Mouse (Mus musculus): ENCODE data around the gene Alb. TPM values are rescaled to one million over a fixed set of nuclear protein-coding genes. Genes with fewer than 3 reads are reported as not detected.

Alb gene
- polyA plus RNA-seq, 1 experiment: 1.2 TPM

GRCm38 (mm10) chr5:90504742-90505141 lies 44.0 kb downstream of the Alb start:
- Histone ChIP-seq H3K27me3 (ENCODE audit: control insufficient read depth, insufficient read depth, low read length) (no peaks in the 10 kb centered on the region), H3K4me3 (ENCODE audit: extremely low read depth, insufficient read depth, insufficient read length) (no peak overlapping the region), H3K27ac (ENCODE audit: insufficient read depth, low read length) (no peak overlapping the region), H3K4me1 (ENCODE audit: control insufficient read depth, insufficient read depth, insufficient read length) (no peaks in the 10 kb centered on the region), H3K36me3 (ENCODE audit: control insufficient read depth, insufficient read depth, low read length) (no peaks in the 10 kb centered on the region)
- no peak for TF ChIP-seq CTCF (IDR thresholded peaks at IDR 0.05; ENCODE audit: extremely low read depth, insufficient read depth, insufficient read length, insufficient replicate concordance)
- no peak for TF ChIP-seq POLR2A (IDR thresholded peaks at IDR 0.05; ENCODE audit: low read depth, low read length)
- 34% methylated on average over 11 of the region's 11 CpGs for WGBS
- DNase-seq (ENCODE audit: low read depth in 1 of 2, low spot score in 2 of 2): no peak

- no peaks in the 10 kb centered on the region for H3K36me3 ChIP-seq (ENCODE audit: control insufficient read depth, insufficient read depth, low read length)
- WGBS: 90% methylated on average over 2 of the region's 2 CpGs
- H3K4me1 ChIP-seq (ENCODE audit: control insufficient read depth, insufficient read depth, insufficient read length): no peaks in the 10 kb centered on the region
- no peak for TF ChIP-seq POLR2A (IDR thresholded peaks at IDR 0.05; ENCODE audit: low read depth, low read length)
- TF ChIP-seq CTCF (IDR thresholded peaks at IDR 0.05; ENCODE audit: extremely low read depth, insufficient read depth, insufficient read length, insufficient replicate concordance): no peak
- no peak overlapping the region for H3K4me3 ChIP-seq (ENCODE audit: extremely low read depth, insufficient read depth, insufficient read length)
- no peak overlapping the region for H3K27ac ChIP-seq (ENCODE audit: insufficient read depth, low read length)
- H3K27me3 ChIP-seq (ENCODE audit: control insufficient read depth, insufficient read depth, low read length): no peaks in the 10 kb centered on the region
- DNase-seq (ENCODE audit: low read depth in 1 of 2, low spot score in 2 of 2): no peak
Measured at GRCm38 (mm10) chr5:90506507-90506906, 45.8 kb downstream of the Alb start.

GRCm38 (mm10) chr5:90507411-90507949 lies 46.8 kb downstream of the Alb start:
- Histone ChIP-seq H3K4me3 (ENCODE audit: extremely low read depth, insufficient read depth, insufficient read length) (no peak overlapping the region), H3K27me3 (ENCODE audit: control insufficient read depth, insufficient read depth, low read length) (no peaks in the 10 kb centered on the region), H3K4me1 (ENCODE audit: control insufficient read depth, insufficient read depth, insufficient read length) (no peaks in the 10 kb centered on the region), H3K27ac (ENCODE audit: insufficient read depth, low read length) (no peak overlapping the region), H3K36me3 (ENCODE audit: control insufficient read depth, insufficient read depth, low read length) (no peaks in the 10 kb centered on the region)
- 84% methylated on average over 13 of the region's 13 CpGs for WGBS
- TF ChIP-seq CTCF (IDR thresholded peaks at IDR 0.05; ENCODE audit: extremely low read depth, insufficient read depth, insufficient read length, insufficient replicate concordance) (no peak), POLR2A (IDR thresholded peaks at IDR 0.05; ENCODE audit: low read depth, low read length) (no peak)
- no peak for DNase-seq (ENCODE audit: low read depth in 1 of 2, low spot score in 2 of 2)

GRCm38 (mm10) chr5:90509828-90510592 lies 49.3 kb downstream of the Alb start:
- H3K27ac ChIP-seq (ENCODE audit: insufficient read depth, low read length): no peak overlapping the region
- H3K36me3 ChIP-seq (ENCODE audit: control insufficient read depth, insufficient read depth, low read length): no peaks in the 10 kb centered on the region
- DNase-seq (ENCODE audit: low read depth in 1 of 2, low spot score in 2 of 2): no peak
- no peaks in the 10 kb centered on the region for H3K27me3 ChIP-seq (ENCODE audit: control insufficient read depth, insufficient read depth, low read length)
- 89% methylated on average over 5 of the region's 5 CpGs for WGBS
- no peaks in the 10 kb centered on the region for H3K4me1 ChIP-seq (ENCODE audit: control insufficient read depth, insufficient read depth, insufficient read length)
- H3K4me3 ChIP-seq (ENCODE audit: extremely low read depth, insufficient read depth, insufficient read length): no peak overlapping the region
- TF ChIP-seq CTCF (IDR thresholded peaks at IDR 0.05; ENCODE audit: extremely low read depth, insufficient read depth, insufficient read length, insufficient replicate concordance) (no peak), POLR2A (IDR thresholded peaks at IDR 0.05; ENCODE audit: low read depth, low read length) (no peak)

GRCm38 (mm10) chr5:90512288-90512955 lies 51.7 kb downstream of the Alb start:
- no peaks in the 10 kb centered on the region for H3K27me3 ChIP-seq (ENCODE audit: control insufficient read depth, insufficient read depth, low read length)
- 80% methylated on average over 6 of the region's 6 CpGs for WGBS
- TF ChIP-seq CTCF (IDR thresholded peaks at IDR 0.05; ENCODE audit: extremely low read depth, insufficient read depth, insufficient read length, insufficient replicate concordance) (no peak), POLR2A (IDR thresholded peaks at IDR 0.05; ENCODE audit: low read depth, low read length) (no peak)
- no peak overlapping the region for H3K4me3 ChIP-seq (ENCODE audit: extremely low read depth, insufficient read depth, insufficient read length)
- H3K27ac ChIP-seq (ENCODE audit: insufficient read depth, low read length): no peak overlapping the region
- H3K4me1 ChIP-seq (ENCODE audit: control insufficient read depth, insufficient read depth, insufficient read length): no peaks in the 10 kb centered on the region
- no peaks in the 10 kb centered on the region for H3K36me3 ChIP-seq (ENCODE audit: control insufficient read depth, insufficient read depth, low read length)
- DNase-seq (ENCODE audit: low read depth in 1 of 2, low spot score in 2 of 2): no peak

- no peak for DNase-seq (ENCODE audit: low read depth in 1 of 2, low spot score in 2 of 2)
- WGBS: 90% methylated on average over 6 of the region's 6 CpGs
- H3K27ac ChIP-seq (ENCODE audit: insufficient read depth, low read length): no peak overlapping the region
Measured at GRCm38 (mm10) chr5:90515561-90515960, 54.9 kb downstream of the Alb start.

More at GRCm38 (mm10) chr5:90515561-90515960, 54.9 kb downstream of the Alb start:
- Histone ChIP-seq H3K4me3 (ENCODE audit: extremely low read depth, insufficient read depth, insufficient read length) (no peak overlapping the region), H3K36me3 (ENCODE audit: control insufficient read depth, insufficient read depth, low read length) (no peaks in the 10 kb centered on the region), H3K27me3 (ENCODE audit: control insufficient read depth, insufficient read depth, low read length) (no peaks in the 10 kb centered on the region), H3K4me1 (ENCODE audit: control insufficient read depth, insufficient read depth, insufficient read length) (no peaks in the 10 kb centered on the region)
- no peak for TF ChIP-seq CTCF (IDR thresholded peaks at IDR 0.05; ENCODE audit: extremely low read depth, insufficient read depth, insufficient read length, insufficient replicate concordance)
- TF ChIP-seq POLR2A (IDR thresholded peaks at IDR 0.05; ENCODE audit: low read depth, low read length): no peak

All from spleen, adult 2 months (tissue).